Mouse (Mus musculus) myocyte (in vitro differentiated cells): ENCODE measurements at regions not wholly inside any gene's neighbourhood (a gene's known extent, or its start where the extent isn't known, plus 50 kb on each side); places are given as distances from the start of the nearest gene placed in this dataset.
A peak's percentile ranks its signal among the peaks of the same experiment; 100 is the strongest.

Experiments used
- H3K27me3 ChIP-seq: one replicate; pipeline ENCODE4 v1.6.1; 2011; ENCODE audit not compliant: control insufficient read depth, insufficient read depth, insufficient read length
- H3K36me3 ChIP-seq: one replicate; pipeline ENCODE4 v1.6.1; 2011; ENCODE audit not compliant: control insufficient read depth, insufficient read depth
- H3K4me2 ChIP-seq: one replicate; pipeline ENCODE4 v1.6.1; 2011; ENCODE audit warnings: low read depth, control low read depth
- H3K4me3 ChIP-seq: one replicate; pipeline ENCODE4 v1.5.1; 2011; ENCODE audit warnings: mild to moderate bottlenecking, control low read depth, moderate library complexity
- H3K79me2 ChIP-seq: one replicate; pipeline ENCODE4 v1.6.1; 2011; ENCODE audit not compliant: control insufficient read depth, insufficient read depth
- H3ac ChIP-seq: one replicate; pipeline ENCODE4 v1.6.1; 2011; ENCODE audit not compliant: control insufficient read depth, insufficient read length
- CEBPB ChIP-seq: IDR thresholded peaks from 2 replicates; pipeline ENCODE4 v1.6.1; 2011; ENCODE audit warnings: mild to moderate bottlenecking, moderate library complexity; ENCODE audit not compliant: poor library complexity, insufficient read depth, severe bottlenecking
- E2F4 ChIP-seq: IDR thresholded peaks from one replicate; pipeline ENCODE4 v1.6.1; 2011; ENCODE audit warnings: mild to moderate bottlenecking, control low read depth, moderate library complexity; ENCODE audit not compliant: insufficient read depth
- MAX ChIP-seq: IDR thresholded peaks from one replicate; pipeline ENCODE4 v1.6.1; 2011; ENCODE audit warnings: low read depth, mild to moderate bottlenecking, control low read depth
- MYOD1 ChIP-seq, 3 experiments: IDR thresholded peaks; one replicate each; pipeline ENCODE4 v1.6.1; 2011; ENCODE audit warnings: control low read depth in 2 of 3, low read depth in 2 of 3, mild to moderate bottlenecking in 2 of 3, moderate library complexity in 1 of 3; ENCODE audit not compliant: insufficient read length in 2 of 3, control insufficient read depth in 1 of 3
- MYOG ChIP-seq, 3 experiments: IDR thresholded peaks; one replicate each; pipeline ENCODE4 v1.6.1; 2011; ENCODE audit warnings: control low read depth in 2 of 3, low read depth in 2 of 3, mild to moderate bottlenecking in 2 of 3; ENCODE audit not compliant: insufficient read length in 2 of 3, control insufficient read depth in 1 of 3, insufficient read depth in 1 of 3
- POLR2A ChIP-seq: IDR thresholded peaks from one replicate; pipeline ENCODE4 v1.6.1; 2011; ENCODE audit warnings: low read depth, mild to moderate bottlenecking, control low read depth, moderate library complexity; ENCODE audit not compliant: insufficient read length
- POLR2AphosphoS2 ChIP-seq: IDR thresholded peaks from one replicate; pipeline ENCODE4 v1.6.1; 2011; ENCODE audit warnings: low read depth, control low read depth; ENCODE audit not compliant: insufficient read length
- REST ChIP-seq: IDR thresholded peaks from one replicate; pipeline ENCODE4 v1.6.1; 2011; ENCODE audit warnings: mild to moderate bottlenecking, control low read depth, moderate library complexity; ENCODE audit not compliant: insufficient read depth, insufficient read length
- SRF ChIP-seq: IDR thresholded peaks from one replicate; pipeline ENCODE4 v1.6.1; 2011; ENCODE audit warnings: low read depth; ENCODE audit not compliant: control insufficient read depth, insufficient read length
- TCF12 ChIP-seq: IDR thresholded peaks from one replicate; pipeline ENCODE4 v1.6.1; 2011; ENCODE audit warnings: mild to moderate bottlenecking, control low read depth; ENCODE audit not compliant: poor library complexity, insufficient read depth, severe bottlenecking
- TCF3 ChIP-seq: IDR thresholded peaks from one replicate; pipeline ENCODE4 v1.6.1; 2011; ENCODE audit warnings: low read depth, control low read depth; ENCODE audit not compliant: insufficient read length
- USF1 ChIP-seq: IDR thresholded peaks from one replicate; pipeline ENCODE4 v1.6.1; 2011; ENCODE audit warnings: low read depth, mild to moderate bottlenecking, control low read depth, moderate library complexity

- Histone ChIP-seq H3K27me3 (no peaks in the 10 kb centered on the region), H3K4me2 (no peak overlapping the region), H3K4me3 (no peak overlapping the region), H3K79me2 (no peaks in the 10 kb centered on the region), H3K36me3 (no peaks in the 10 kb centered on the region), H3ac (no peak overlapping the region)
- TF ChIP-seq SRF (no peak), MYOG (IDR thresholded peaks at IDR 0.05; ENCODE audit: control insufficient read depth in 1 of 3, insufficient read depth in 1 of 3, insufficient read length in 2 of 3, low read depth in 2 of 3) (no peak), CEBPB (no peak), MYOD1 (IDR thresholded peaks at IDR 0.05; ENCODE audit: control insufficient read depth in 1 of 3, insufficient read length in 2 of 3, low read depth in 2 of 3) (no peak), MAX (no peak), TCF12 (no peak), POLR2A (no peak)
Observed at GRCm38 (mm10) chr16:78759226-78759625, 171.5 kb upstream of the Chodl start.

DNA sequence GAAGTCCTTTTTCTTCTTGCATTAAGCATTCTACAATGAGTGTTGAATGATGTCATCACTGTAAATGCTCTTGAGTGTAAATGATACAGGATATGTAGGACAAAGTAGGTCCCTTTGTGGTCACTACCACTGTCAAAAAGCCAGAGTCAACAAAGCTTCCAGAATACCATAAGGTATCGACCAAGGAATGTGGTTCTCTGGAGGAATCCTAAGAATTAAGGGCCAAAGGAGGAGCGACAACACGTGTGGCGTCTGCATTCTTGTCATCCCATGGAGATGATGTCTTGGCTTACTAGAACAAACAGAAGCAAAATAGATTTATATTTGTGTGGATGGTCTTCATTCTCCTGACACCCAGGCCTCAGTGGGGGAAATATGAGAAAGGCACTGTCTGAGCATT is 161.4 kb upstream of the D16Ertd472e start:
- H3K27me3 ChIP-seq, result no peaks in the 10 kb centered on the region
- no peaks in the 10 kb centered on the region for H3K36me3 ChIP-seq
- TF ChIP-seq CEBPB (no peak), TCF12 (no peak), MYOG (IDR thresholded peaks at IDR 0.05; ENCODE audit: control insufficient read depth in 1 of 3, insufficient read depth in 1 of 3, insufficient read length in 2 of 3, low read depth in 2 of 3) (no peak), POLR2A (no peak), TCF3 (no peak), E2F4 (no peak), MYOD1 (IDR thresholded peaks at IDR 0.05; ENCODE audit: control insufficient read depth in 1 of 3, insufficient read length in 2 of 3, low read depth in 2 of 3) (no peak), MAX (no peak), USF1 (no peak)
- H3K4me3 ChIP-seq, result no peak overlapping the region
- H3ac ChIP-seq, result no peak overlapping the region
- no peaks in the 10 kb centered on the region for H3K79me2 ChIP-seq
- peak overlapping the region; percentile 22 for H3K4me2 ChIP-seq

DNA sequence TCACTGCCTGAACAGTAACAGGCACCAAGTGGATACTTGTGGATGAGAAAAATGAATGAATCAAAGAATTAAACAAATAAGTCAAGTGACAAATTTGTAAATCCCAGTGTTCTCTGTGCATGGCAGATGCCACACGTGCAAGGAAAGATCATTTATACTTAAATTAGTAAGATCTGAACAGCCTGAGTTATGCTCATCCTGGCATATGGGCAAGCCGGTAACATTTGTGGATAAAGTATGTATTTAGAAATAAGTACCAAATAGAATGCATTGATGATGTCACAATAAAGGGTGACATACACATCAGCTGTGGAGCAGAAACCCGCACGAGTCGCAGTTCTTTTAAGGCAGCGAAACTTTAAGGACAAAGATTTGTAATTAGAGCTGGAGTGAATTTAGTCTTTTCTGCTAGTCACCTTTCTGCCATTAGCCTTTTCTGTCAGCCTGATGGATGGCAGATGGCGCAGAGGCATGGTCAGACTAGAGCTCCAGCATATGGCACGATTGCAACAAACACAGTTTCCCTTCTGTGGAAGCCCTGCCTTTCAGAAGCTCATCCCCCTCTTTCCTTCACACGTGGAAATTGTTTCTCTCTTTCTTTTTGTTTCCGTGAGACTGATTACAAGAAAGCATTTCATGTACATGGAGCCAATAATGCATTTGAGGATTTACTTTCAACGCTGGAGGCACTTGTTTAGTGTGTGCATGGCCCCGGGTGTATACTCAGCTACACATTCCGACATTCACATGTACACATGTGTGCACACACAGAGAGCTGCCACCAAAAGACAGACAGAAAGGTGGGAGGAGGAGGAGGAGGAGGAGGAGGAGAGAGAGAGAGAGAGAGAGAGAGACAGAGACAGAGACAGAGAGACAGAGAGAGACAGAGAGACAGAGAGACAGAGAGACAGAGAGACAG is 154.3 kb upstream of the D16Ertd472e start:
- Histone ChIP-seq H3K4me2 (no peak overlapping the region), H3K4me3 (no peak overlapping the region), H3ac (no peak overlapping the region), H3K36me3 (no peaks in the 10 kb centered on the region), H3K79me2 (no peaks in the 10 kb centered on the region), H3K27me3 (no peaks in the 10 kb centered on the region)
- no peak for TF ChIP-seq TCF3
- TF ChIP-seq SRF, result no peak
- TF ChIP-seq USF1, result no peak
- TF ChIP-seq MYOD1 (IDR thresholded peaks at IDR 0.05; ENCODE audit: control insufficient read depth in 1 of 3, insufficient read length in 2 of 3, low read depth in 2 of 3), result no peak
- no peak for TF ChIP-seq MAX
- TF ChIP-seq POLR2AphosphoS2, result no peak
- TF ChIP-seq TCF12, result no peak
- TF ChIP-seq MYOG (IDR thresholded peaks at IDR 0.05; ENCODE audit: control insufficient read depth in 1 of 3, insufficient read depth in 1 of 3, insufficient read length in 2 of 3, low read depth in 2 of 3), result no peak
- TF ChIP-seq POLR2A, result no peak
- no peak for TF ChIP-seq REST
- TF ChIP-seq CEBPB, result no peak
- no peak for TF ChIP-seq E2F4

- Histone ChIP-seq H3K36me3 (no peaks in the 10 kb centered on the region), H3K79me2 (no peaks in the 10 kb centered on the region), H3ac (no peak overlapping the region), H3K4me3 (no peak overlapping the region), H3K27me3 (no peaks in the 10 kb centered on the region), H3K4me2 (no peak overlapping the region)
- TF ChIP-seq E2F4 (no peak), MYOG (IDR thresholded peaks at IDR 0.05; ENCODE audit: control insufficient read depth in 1 of 3, insufficient read depth in 1 of 3, insufficient read length in 2 of 3, low read depth in 2 of 3) (no peak), TCF3 (no peak)
Observed at GRCm38 (mm10) chr16:78725541-78725940, 149.0 kb upstream of the D16Ertd472e start.

- no peaks in the 10 kb centered on the region for H3K27me3 ChIP-seq
- H3K79me2 ChIP-seq, result no peaks in the 10 kb centered on the region
- H3K36me3 ChIP-seq, result no peaks in the 10 kb centered on the region
- TF ChIP-seq MYOD1 (IDR thresholded peaks at IDR 0.05; ENCODE audit: control insufficient read depth in 1 of 3, insufficient read length in 2 of 3, low read depth in 2 of 3) (no peak), USF1 (no peak), CEBPB (no peak), TCF12 (no peak), REST (no peak), SRF (no peak), POLR2AphosphoS2 (no peak), E2F4 (no peak), TCF3 (no peak), POLR2A (no peak), MAX (no peak), MYOG (IDR thresholded peaks at IDR 0.05; ENCODE audit: control insufficient read depth in 1 of 3, insufficient read depth in 1 of 3, insufficient read length in 2 of 3, low read depth in 2 of 3) (no peak)
- peak overlapping the region; percentile 3 for H3K4me2 ChIP-seq
- no peak overlapping the region for H3K4me3 ChIP-seq
- H3ac ChIP-seq, result no peak overlapping the region
Observed at GRCm38 (mm10) chr16:78709943-78710342, 133.4 kb upstream of the D16Ertd472e start.
